Mouse (Mus musculus) limb, embryonic 10.5 days (tissue): ENCODE measurements around the gene Nfib. TPM values are rescaled to one million over a fixed set of nuclear protein-coding genes. Genes with fewer than 3 reads are reported as not detected.

Source experiments
- DNase-seq: peaks from one replicate; pipeline ENCODE4 v3.0.0-alpha.2; 2017; ENCODE audit warnings: low spot score
- H3K27ac ChIP-seq: fragments of 300-500 bp; sonication (generic); 2 replicates; pipeline ENCODE4 v1.5.1; 2016; ENCODE audit warnings: mild to moderate bottlenecking
- H3K27me3 ChIP-seq: fragments of 300-500 bp; sonication (generic); 2 replicates; pipeline ENCODE4 v1.6.1; 2016; ENCODE audit warnings: low read depth, mild to moderate bottlenecking; ENCODE audit not compliant: poor library complexity, severe bottlenecking
- H3K36me3 ChIP-seq: fragments of 300-500 bp; sonication (generic); 2 replicates; pipeline ENCODE4 v1.6.1; 2016; ENCODE audit warnings: mild to moderate bottlenecking, moderate library complexity
- H3K4me1 ChIP-seq: fragments of 300-500 bp; sonication (generic); 2 replicates; pipeline ENCODE4 v1.6.1; 2016
- H3K4me3 ChIP-seq: fragments of 300-500 bp; sonication (generic); 2 replicates; pipeline ENCODE4 v1.5.1; 2016; ENCODE audit warnings: mild to moderate bottlenecking, moderate library complexity
- H3K9me3 ChIP-seq: fragments of 300-500 bp; sonication (generic); replicated peaks from 2 replicates; pipeline ENCODE4 v1.6.1; 2016; ENCODE audit warnings: mild to moderate bottlenecking
- WGBS: fragments of 180-500 bp; shearing (Covaris S2); methylation state at CpG from one replicate; pipeline ENCODE4 v1.1.7; 2016; 5-methylcytosine and 5-hydroxymethylcytosine counted together
- polyA plus RNA-seq: library from polyadenylated mRNA; unstranded; fragments of >200 nt; fragmentation: Nextera tagmentation; extraction: Ambion mirVana; gene quantifications from 2 replicates; pipeline ENCODE4 v1.2.1, GENCODE M21; 2016

Nfib gene
- polyA plus RNA-seq, 1 experiment from 2014 or later, result 23.4 TPM

- Histone ChIP-seq H3K9me3 (no peaks in the 10 kb centered on the region), H3K27ac (peak overlapping the region; percentile 66; the same call in 1 of the 2 replicates), H3K4me1 (peaks cover 17% of the 10 kb centered on the region), H3K4me3 (no peak overlapping the region), H3K27me3 (0 out of 2 replicates have a peak, but pooled peaks cover 3% of the 10 kb centered on the region), H3K36me3 (no peaks in the 10 kb centered on the region)
- DNase-seq, result peak; percentile 32
- 33% methylated on average over 7 of the region's 7 CpGs for WGBS
These were observed 91.1 kb downstream of the Nfib start for GRCm38 (mm10) chr4:82614466-82614805.

DNA sequence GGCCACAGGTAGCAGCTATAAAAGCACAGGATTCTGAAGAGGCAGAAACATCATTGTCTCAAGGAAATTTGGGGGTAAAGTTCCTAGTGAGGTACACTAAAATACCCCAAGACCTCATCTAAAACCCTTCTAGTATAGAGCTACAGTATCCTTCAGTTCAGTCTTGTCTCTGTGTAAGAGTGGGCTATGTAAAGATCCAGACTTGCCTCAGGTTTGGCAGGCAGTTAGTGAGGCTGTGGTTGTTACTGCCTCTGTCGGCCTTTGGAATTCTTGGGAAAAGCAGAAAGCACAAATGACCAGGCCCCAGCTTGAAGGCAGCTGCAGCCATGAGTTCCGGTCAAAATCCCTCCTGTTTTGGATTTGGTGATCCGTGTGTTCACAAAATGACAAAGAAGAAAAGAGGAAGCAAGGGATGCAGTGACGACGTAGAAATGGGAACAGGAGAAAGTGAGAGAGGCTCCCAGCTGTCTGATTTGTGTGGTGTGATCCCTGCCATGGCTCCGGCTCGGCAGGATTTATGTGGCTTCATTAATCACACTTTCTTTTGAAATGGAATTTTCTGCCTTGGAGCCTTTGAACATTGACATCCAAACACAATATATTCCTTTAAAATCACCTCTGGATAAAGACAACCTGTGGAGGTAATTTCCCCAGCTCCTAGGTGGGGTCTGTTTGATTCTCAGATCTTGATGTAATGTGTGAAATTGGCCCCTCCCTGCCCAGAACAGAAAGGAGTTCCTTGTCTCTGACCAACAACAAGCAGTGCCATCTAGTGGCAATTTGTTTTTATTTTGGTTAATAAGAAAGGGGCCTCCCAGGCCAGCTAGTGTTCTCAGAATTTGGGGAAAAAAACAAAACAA, 91.7 kb downstream of the Nfib start:
- H3K36me3 ChIP-seq, result no peaks in the 10 kb centered on the region
- peak; percentile 34 for DNase-seq
- 18% methylated on average over 7 of the region's 7 CpGs for WGBS
- H3K27ac ChIP-seq, result peak overlapping the region; percentile 66; the same call in 1 of the 2 replicates
- H3K4me3 ChIP-seq, result no peak overlapping the region
- H3K9me3 ChIP-seq, result no peaks in the 10 kb centered on the region
- peaks cover 17% of the 10 kb centered on the region for H3K4me1 ChIP-seq
- 0 out of 2 replicates have a peak, but pooled peaks cover 3% of the 10 kb centered on the region for H3K27me3 ChIP-seq

- 89% methylated on average over 4 of the region's 4 CpGs for WGBS
These were observed 95.9 kb downstream of the Nfib start for GRCm38 (mm10) chr4:82609676-82610075.

GRCm38 (mm10) chr4:82608768-82609610, 96.6 kb downstream of the Nfib start:
- 85% methylated on average over 9 of the region's 9 CpGs for WGBS
- no peak overlapping the region for H3K27ac ChIP-seq
- no peaks in the 10 kb centered on the region for H3K9me3 ChIP-seq
- no peak overlapping the region for H3K4me3 ChIP-seq
- H3K27me3 ChIP-seq, result 0 out of 2 replicates have a peak, but pooled peaks cover 3% of the 10 kb centered on the region
- H3K36me3 ChIP-seq, result no peaks in the 10 kb centered on the region
- peaks cover 22% of the 10 kb centered on the region for H3K4me1 ChIP-seq
- DNase-seq, result no peak

More at GRCm38 (mm10) chr4:82609676-82610075, 95.9 kb downstream of the Nfib start:
- Histone ChIP-seq H3K36me3 (no peaks in the 10 kb centered on the region), H3K4me1 (peaks cover 23% of the 10 kb centered on the region), H3K9me3 (no peaks in the 10 kb centered on the region), H3K27me3 (0 out of 2 replicates have a peak, but pooled peaks cover 3% of the 10 kb centered on the region), H3K27ac (no peak overlapping the region), H3K4me3 (no peak overlapping the region)
- no peak for DNase-seq

- 89% methylated on average over 4 of the region's 4 CpGs for WGBS
- 0 out of 2 replicates have a peak, but pooled peaks cover 3% of the 10 kb centered on the region for H3K27me3 ChIP-seq
- no peak overlapping the region for H3K27ac ChIP-seq
- H3K4me3 ChIP-seq, result no peak overlapping the region
- no peaks in the 10 kb centered on the region for H3K36me3 ChIP-seq
- H3K9me3 ChIP-seq, result no peaks in the 10 kb centered on the region
- H3K4me1 ChIP-seq, result peaks cover 16% of the 10 kb centered on the region
- DNase-seq, result no peak
These were observed 98.3 kb downstream of the Nfib start for GRCm38 (mm10) chr4:82607266-82607665.

DNA sequence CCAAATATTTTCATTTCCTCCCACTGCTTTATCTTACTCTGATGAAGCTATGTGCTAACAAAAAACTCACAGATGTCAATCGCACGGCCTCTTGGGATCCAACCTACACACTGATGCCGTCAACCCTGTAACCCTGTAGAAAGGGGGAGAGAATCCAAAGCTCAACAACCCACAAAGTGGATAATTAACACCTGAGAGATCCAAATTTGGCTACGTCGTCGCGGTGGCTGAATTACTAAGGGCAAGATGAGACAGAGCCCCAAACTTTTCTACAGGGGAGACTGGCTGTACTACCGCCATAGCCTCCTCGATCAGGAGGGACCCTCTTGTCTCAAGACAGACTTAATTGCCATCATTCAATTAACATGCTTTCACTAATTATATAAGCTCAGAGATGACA, 99.2 kb downstream of the Nfib start:
- Histone ChIP-seq H3K4me3 (no peak overlapping the region), H3K27ac (no peak overlapping the region), H3K27me3 (no peaks in the 10 kb centered on the region), H3K36me3 (no peaks in the 10 kb centered on the region), H3K9me3 (no peaks in the 10 kb centered on the region), H3K4me1 (peaks cover 16% of the 10 kb centered on the region)
- whole genome bisulfite sequencing, result 90% methylated on average over 9 of the region's 9 CpGs
- DNase-seq, result peak; percentile 28

DNA sequence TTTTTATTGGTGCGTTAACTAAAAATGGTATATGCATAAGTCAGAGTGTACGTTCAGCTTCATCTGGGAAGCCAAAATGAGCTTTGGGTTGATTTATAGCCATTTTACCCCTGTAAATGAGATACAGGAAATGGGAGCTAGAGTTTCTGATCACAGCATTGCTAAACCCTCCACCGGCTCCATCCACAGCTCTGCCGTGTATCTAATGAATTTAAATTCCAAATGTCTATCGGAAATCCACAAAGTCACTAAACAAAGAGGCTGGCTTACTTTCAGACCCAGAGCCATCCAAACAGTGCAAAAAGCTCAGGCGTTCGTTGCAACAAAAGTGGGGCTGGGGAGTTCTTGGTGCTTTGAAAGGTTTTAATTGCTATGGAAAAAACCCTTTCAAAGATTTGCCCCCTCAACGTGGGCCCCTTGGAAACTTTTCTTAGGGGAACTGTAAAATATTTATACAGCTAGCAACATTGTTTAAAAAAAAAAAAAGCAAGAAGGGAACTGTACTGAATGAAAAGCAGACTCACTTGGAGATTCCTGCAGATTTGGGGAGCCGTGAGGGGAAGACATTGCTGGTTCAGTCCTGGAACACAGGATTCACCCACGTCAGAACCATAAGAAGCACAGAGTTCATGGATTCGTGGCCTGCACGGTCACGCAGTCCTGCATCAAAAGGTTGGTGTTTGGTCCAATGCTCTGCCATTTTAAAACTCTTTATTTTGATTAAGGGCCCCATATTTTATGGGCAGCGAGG, 100.3 kb downstream of the Nfib start:
- no peak overlapping the region for H3K4me3 ChIP-seq
- peaks cover 16% of the 10 kb centered on the region for H3K4me1 ChIP-seq
- no peaks in the 10 kb centered on the region for H3K27me3 ChIP-seq
- WGBS, result 74% methylated on average over 14 of the region's 14 CpGs
- no peaks in the 10 kb centered on the region for H3K36me3 ChIP-seq
- peak overlapping the region; percentile 62; the same call in 1 of the 2 replicates for H3K27ac ChIP-seq
- no peaks in the 10 kb centered on the region for H3K9me3 ChIP-seq
- no peak for DNase-seq

DNA sequence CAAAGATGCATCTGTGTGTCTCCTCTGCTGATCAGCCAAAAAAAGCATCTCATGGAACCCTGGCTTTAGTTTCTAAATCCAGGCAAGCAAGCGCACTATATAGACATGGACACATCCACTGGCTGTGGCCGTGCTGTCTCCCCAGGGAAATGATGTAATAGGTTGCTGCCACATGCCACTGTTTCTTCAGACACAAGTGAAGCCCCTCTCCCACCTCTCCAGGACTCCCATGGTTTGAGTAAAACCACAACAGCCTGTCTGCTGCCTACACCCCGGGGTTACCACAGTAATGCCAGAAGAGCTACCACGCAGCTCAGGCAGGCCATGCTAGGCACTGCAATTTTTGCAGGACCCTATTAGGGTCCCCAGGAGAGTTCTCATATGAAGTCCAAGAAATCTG, 101.0 kb downstream of the Nfib start:
- no peak overlapping the region for H3K4me3 ChIP-seq
- DNase-seq, result no peak
- no peaks in the 10 kb centered on the region for H3K9me3 ChIP-seq
- H3K4me1 ChIP-seq, result peaks cover 16% of the 10 kb centered on the region
- 71% methylated on average over 4 of the region's 4 CpGs for WGBS
- peak overlapping the region; percentile 70; the same call in 1 of the 2 replicates for H3K27ac ChIP-seq
- no peaks in the 10 kb centered on the region for H3K27me3 ChIP-seq
- H3K36me3 ChIP-seq, result no peaks in the 10 kb centered on the region

DNA sequence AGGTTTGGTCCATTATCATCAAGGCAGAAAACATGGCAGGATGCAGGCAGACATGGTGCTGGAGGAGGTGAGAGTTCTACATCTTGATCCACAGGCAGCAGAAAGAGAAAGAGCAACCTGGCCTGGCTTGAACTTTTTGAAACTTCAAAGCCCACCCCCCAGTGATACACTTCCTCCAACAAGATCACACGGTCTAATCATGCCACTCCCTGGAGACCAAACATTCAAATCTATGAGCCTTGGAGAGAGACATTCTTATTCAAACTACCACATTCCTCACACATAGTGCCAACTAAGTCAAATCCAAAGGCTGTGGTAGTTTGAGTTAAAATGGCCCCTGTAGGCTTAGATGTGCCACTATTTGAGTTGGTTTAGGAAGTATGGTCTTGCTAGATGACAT, 104.9 kb downstream of the Nfib start:
- peaks cover 20% of the 10 kb centered on the region for H3K4me1 ChIP-seq
- no peaks in the 10 kb centered on the region for H3K27me3 ChIP-seq
- WGBS, result 93% methylated on average over 1 of the region's 1 CpGs
- no peak overlapping the region for H3K4me3 ChIP-seq
- no peaks in the 10 kb centered on the region for H3K36me3 ChIP-seq
- H3K27ac ChIP-seq, result no peak overlapping the region
- DNase-seq, result no peak
- H3K9me3 ChIP-seq, result no peaks in the 10 kb centered on the region

DNA sequence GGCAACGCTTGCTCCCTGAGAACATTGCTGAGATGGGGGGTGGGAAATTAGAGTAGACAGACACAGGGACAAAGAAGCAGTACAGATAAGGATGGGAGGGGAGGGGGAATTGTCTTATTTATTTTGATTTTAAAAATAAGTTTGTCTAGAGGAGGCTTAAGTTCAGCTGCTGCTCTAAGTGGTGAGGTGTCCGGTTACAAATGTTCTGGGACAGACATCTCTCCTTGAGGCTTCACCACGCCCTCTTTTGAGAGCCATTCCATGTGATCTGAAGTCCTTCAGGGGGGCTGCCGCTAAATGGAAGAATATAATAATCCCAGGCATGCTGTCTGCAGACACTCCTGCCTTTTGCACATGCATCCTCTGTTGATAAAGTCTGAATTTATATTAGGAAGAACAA, 107.1 kb downstream of the Nfib start:
- Histone ChIP-seq H3K36me3 (no peaks in the 10 kb centered on the region), H3K4me3 (no peak overlapping the region), H3K4me1 (peaks cover 6% of the 10 kb centered on the region), H3K27ac (no peak overlapping the region), H3K27me3 (no peaks in the 10 kb centered on the region), H3K9me3 (no peaks in the 10 kb centered on the region)
- DNase-seq, result no peak
- WGBS, result 65% methylated on average over 4 of the region's 4 CpGs

- Histone ChIP-seq H3K27me3 (no peaks in the 10 kb centered on the region), H3K27ac (no peak overlapping the region), H3K36me3 (no peaks in the 10 kb centered on the region), H3K4me1 (peaks cover 6% of the 10 kb centered on the region), H3K9me3 (no peaks in the 10 kb centered on the region), H3K4me3 (no peak overlapping the region)
- DNase-seq, result no peak
- 87% methylated on average over 10 of the region's 10 CpGs for WGBS
These were observed 111.6 kb downstream of the Nfib start for GRCm38 (mm10) chr4:82593681-82594666.
